ENCODE assay signal across 24 mouse cellular contexts in genomic region chr5:41752721-41753120, GRCm38 (mm10). TPM values are rescaled to one million over a fixed set of nuclear protein-coding genes. Genes with fewer than 3 reads are reported as not detected.
A peak's percentile ranks its signal among the peaks of the same experiment; 100 is the strongest.
DNase-seq lines count a peak whose midpoint lies in the region; TF ChIP-seq lines count a peak whose summit lies in the region.
"Had no signal": no experiment of that assay in that cellular context is flagged by ENCODE, and none has a peak within 500 bp of the region (broad histone marks: within the 10 kb centered on the region; RNA-seq: fewer than 3 reads in every experiment).

No protein-coding gene starts in this region.

- H3K27me3 ChIP-seq in heart, adult 2 months (ENCODE audit: control insufficient read depth, insufficient read depth, low read length) = peaks cover 13% of the 10 kb centered on the region

- no peaks in the 10 kb centered on the region for H3K79me2 ChIP-seq in heart, adult 2 months (replicated peaks; ENCODE audit: control insufficient read depth, insufficient read depth, low read length)

- no peak overlapping the region for H3K27ac ChIP-seq in heart, adult 2 months
- H3K27ac ChIP-seq: embryonic facial prominence, embryonic 13.5 days; embryonic facial prominence, embryonic 15.5 days; forebrain, embryonic 13.5 days had no signal

- TF ChIP-seq CTCF in heart, adult 2 months (IDR thresholded peaks at IDR 0.05) = no peak

- TF ChIP-seq EP300 in heart, adult 2 months (IDR thresholded peaks at IDR 0.05; ENCODE audit: insufficient read depth, low read depth, low read length) = no peak

- WGBS in heart, adult 2 months = 37% methylated on average over 4 of the region's 4 CpGs

- intact Hi-C loops in heart, adult 2 months (cut with DNase I) = no loop called here

- peak; percentile 8 for DNase-seq in embryo, embryonic 11 days
- no peak for DNase-seq in embryo, embryonic 10 days (ENCODE audit: low spot score)
- DNase-seq in heart, adult 11 months = peak; percentile 77
- DNase-seq in heart, adult 2 months = no peak
- DNase-seq: adrenal gland, adult 2 months; adrenal gland, postnatal 10 days; adrenal gland, postnatal 25 days; cerebellum, adult 11 months; cerebellum, adult 18-20 months; cerebellum, adult 8-10 months; cerebellum, adult 9-11 months; cerebellum, postnatal 14 days; cerebellum, postnatal 36 days had no signal

- no peaks in the 10 kb centered on the region for H3K36me3 ChIP-seq in heart, adult 2 months (ENCODE audit: control insufficient read depth, insufficient read depth, low read length)
- H3K36me3 ChIP-seq: embryonic facial prominence, embryonic 13.5 days; embryonic facial prominence, embryonic 15.5 days had no signal

- no peak overlapping the region for H3K9ac ChIP-seq in heart, adult 2 months (ENCODE audit: low read depth, low read length)
- H3K9ac ChIP-seq: embryonic facial prominence, embryonic 13.5 days; embryonic facial prominence, embryonic 15.5 days; forebrain, embryonic 13.5 days had no signal

- no peaks in the 10 kb centered on the region for H3K4me1 ChIP-seq in heart, adult 2 months (ENCODE audit: control insufficient read depth, insufficient read depth, low read length)

- no peak for TF ChIP-seq POLR2A in heart, adult 2 months (IDR thresholded peaks at IDR 0.05; ENCODE audit: insufficient read depth, low read depth, low read length)

- no peak overlapping the region for H3K4me3 ChIP-seq in heart, adult 2 months
- H3K4me3 ChIP-seq: embryonic facial prominence, embryonic 13.5 days; embryonic facial prominence, embryonic 15.5 days; erythroblast, embryonic 14.5 days; forebrain, embryonic 13.5 days had no signal

RNA-seq across cellular contexts. Expression of gene Nkx3-2, which starts 11.6 kb away (rescaled TPM):
- total RNA-seq in heart, adult 2 months (2021) = not detected
- 0.06 TPM in 1 of 2 replicates, not detected in the other for polyA plus RNA-seq in heart, adult 2 months (2012; rRNA removed)
- total RNA-seq: adrenal gland, adult 2 months; adrenal gland, postnatal 25 days; adrenal gland, postnatal 4 days; common myeloid progenitor, adult 5-6 weeks; MEL had no signal
- polyA plus RNA-seq: adrenal gland, adult 2 months; brain, embryonic 14.5 days; erythroblast, embryonic 14.5 days; forebrain, embryonic 11.5 days; forebrain, embryonic 13.5 days; forebrain, embryonic 16.5 days; frontal cortex, adult 2 months had no signal

RNA-seq across cellular contexts. Expression of gene Rab28, which starts 44.8 kb away (rescaled TPM):
- 100 to 1,000 TPM in 1 of 2 experiments, 10 to 100 TPM in 1; 91.2 to 102 TPM for total RNA-seq in heart, adult 2 months (2021)
- 46.4 and 70.5 TPM in 2 replicates for polyA plus RNA-seq in heart, adult 2 months (2012; rRNA removed)

Comparison
In these comparisons a context has a peak if more than half of its experiments do, and no peak if none do; other contexts are left out.
1. DNase-seq: peak in embryo, embryonic 11 days (single experiment) and heart, adult 11 months (single experiment); none in embryo, embryonic 10 days (single experiment) and heart, adult 2 months (0 of 2).